Mouse (Mus musculus): ENCODE results near the gene Tnpo1. TPM values are rescaled to one million over a fixed set of nuclear protein-coding genes. Genes with fewer than 3 reads are reported as not detected.
A peak's percentile ranks its signal among the peaks of the same experiment; 100 is the strongest.

Gene Tnpo1
- polyA plus RNA-seq, 1 experiment from 2014 or later, result 62.6 TPM

DNA sequence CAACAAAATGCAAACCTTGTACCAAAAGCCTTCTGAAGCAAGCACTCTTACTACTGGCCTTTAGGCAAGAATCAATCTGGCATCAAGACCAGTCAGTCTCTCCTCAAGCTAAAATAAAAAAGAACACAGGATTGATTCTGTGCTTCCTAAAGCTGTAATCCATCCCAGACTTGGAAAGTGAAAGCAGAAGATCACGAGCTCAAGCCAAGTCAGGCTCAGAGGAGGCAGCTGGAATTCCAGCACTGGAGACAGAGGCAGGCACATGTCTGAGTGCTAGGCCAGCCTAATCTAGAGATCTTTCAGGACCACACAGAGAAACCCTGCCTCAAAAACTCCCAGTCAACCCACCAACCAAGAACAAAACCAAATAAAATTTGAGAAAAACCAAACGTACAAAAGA lies 45.8 kb downstream of the Tnpo1 start:
- Histone ChIP-seq H3K4me2 (no peak overlapping the region), H3K36me3 (ENCODE audit: poor library complexity, severe bottlenecking) (peaks cover 75% of the 10 kb centered on the region), H3K4me3 (no peak overlapping the region), H3K9ac (no peak overlapping the region), H3K9me3 (replicated peaks) (no peaks in the 10 kb centered on the region), H3K4me1 (no peaks in the 10 kb centered on the region), H3K27ac (no peak overlapping the region), H3K27me3 (no peaks in the 10 kb centered on the region)
- ATAC-seq, result no peak
- WGBS, result 77% methylated on average over 2 of the region's 2 CpGs

DNA sequence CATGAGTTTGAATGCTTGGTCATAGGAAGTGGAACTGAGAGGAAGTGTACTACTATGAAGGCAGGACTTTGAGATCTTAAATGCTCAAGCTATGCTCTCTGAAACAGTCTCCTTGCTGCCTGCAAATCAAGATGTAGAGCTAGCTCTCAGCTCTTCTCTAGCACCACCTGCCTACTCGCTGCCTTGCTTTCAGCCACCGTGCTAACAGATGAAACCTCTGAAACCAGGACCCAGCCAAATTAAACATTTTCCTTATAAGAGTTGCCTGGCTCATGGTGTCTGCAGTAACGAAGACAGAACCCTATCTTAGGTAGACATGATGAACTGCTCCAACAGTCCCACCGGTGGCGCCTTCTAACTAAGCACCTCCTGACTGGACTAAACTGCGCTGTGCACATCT lies 46.8 kb downstream of the Tnpo1 start:
- Histone ChIP-seq H3K27ac (no peak overlapping the region), H3K27me3 (no peaks in the 10 kb centered on the region), H3K4me3 (no peak overlapping the region), H3K36me3 (ENCODE audit: poor library complexity, severe bottlenecking) (peaks cover 75% of the 10 kb centered on the region), H3K4me2 (no peak overlapping the region), H3K9ac (no peak overlapping the region), H3K9me3 (replicated peaks) (no peaks in the 10 kb centered on the region), H3K4me1 (no peaks in the 10 kb centered on the region)
- no peak for ATAC-seq
- 97% methylated on average over 6 of the region's 6 CpGs for WGBS

DNA sequence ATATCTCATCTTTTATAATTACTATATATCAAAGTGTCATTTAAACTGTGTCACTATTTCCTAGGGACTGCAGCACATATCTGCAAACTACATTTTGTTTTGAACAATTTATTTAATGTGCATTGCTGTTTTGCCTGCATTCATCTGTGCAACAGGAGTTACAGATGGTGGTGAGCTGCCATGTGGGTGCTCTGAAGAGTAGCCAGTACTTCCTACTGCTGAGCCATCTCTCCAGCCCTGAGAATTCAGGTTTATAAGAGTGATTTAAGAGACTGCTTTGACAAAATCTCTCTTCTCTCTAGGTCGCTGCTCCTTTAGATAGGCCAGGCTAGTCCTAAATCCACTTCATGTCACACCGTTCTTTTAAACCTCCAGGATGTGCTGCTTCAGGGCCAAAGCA lies 49.0 kb downstream of the Tnpo1 start:
- WGBS, result 91% methylated on average over 2 of the region's 2 CpGs
- no peak overlapping the region for H3K4me2 ChIP-seq
- peaks cover 74% of the 10 kb centered on the region for H3K36me3 ChIP-seq (ENCODE audit: poor library complexity, severe bottlenecking)
- no peak overlapping the region for H3K9ac ChIP-seq
- H3K4me3 ChIP-seq, result no peak overlapping the region
- H3K27ac ChIP-seq, result no peak overlapping the region
- no peaks in the 10 kb centered on the region for H3K9me3 ChIP-seq (replicated peaks)
- H3K27me3 ChIP-seq, result no peaks in the 10 kb centered on the region
- no peaks in the 10 kb centered on the region for H3K4me1 ChIP-seq
- ATAC-seq, result no peak

DNA sequence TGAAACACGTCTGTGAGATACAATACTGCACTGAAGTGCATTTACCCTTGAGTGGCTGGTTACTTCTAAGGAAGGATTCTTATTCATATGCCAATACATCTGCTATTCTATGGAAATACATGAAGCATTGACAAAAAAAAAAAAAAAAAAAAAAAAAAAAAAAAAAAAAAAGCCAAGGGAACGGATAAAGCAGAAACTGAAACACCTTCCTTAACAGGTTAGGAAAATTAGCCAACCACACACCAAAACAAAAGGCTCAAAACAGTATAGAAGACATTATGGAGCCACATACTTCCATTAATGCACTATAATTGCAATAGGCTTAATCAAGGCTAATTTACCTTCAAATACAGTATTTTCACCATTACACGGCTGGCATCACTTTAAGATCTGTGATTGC lies 51.5 kb downstream of the Tnpo1 start:
- H3K36me3 ChIP-seq (ENCODE audit: poor library complexity, severe bottlenecking), result peaks cover 79% of the 10 kb centered on the region
- H3K9ac ChIP-seq, result no peak overlapping the region
- H3K4me3 ChIP-seq, result no peak overlapping the region
- H3K9me3 ChIP-seq (replicated peaks), result no peaks in the 10 kb centered on the region
- H3K27ac ChIP-seq, result no peak overlapping the region
- H3K27me3 ChIP-seq, result no peaks in the 10 kb centered on the region
- WGBS, result 79% methylated on average over 3 of the region's 3 CpGs
- H3K4me2 ChIP-seq, result no peak overlapping the region
- no peaks in the 10 kb centered on the region for H3K4me1 ChIP-seq
- ATAC-seq, result no peak

DNA sequence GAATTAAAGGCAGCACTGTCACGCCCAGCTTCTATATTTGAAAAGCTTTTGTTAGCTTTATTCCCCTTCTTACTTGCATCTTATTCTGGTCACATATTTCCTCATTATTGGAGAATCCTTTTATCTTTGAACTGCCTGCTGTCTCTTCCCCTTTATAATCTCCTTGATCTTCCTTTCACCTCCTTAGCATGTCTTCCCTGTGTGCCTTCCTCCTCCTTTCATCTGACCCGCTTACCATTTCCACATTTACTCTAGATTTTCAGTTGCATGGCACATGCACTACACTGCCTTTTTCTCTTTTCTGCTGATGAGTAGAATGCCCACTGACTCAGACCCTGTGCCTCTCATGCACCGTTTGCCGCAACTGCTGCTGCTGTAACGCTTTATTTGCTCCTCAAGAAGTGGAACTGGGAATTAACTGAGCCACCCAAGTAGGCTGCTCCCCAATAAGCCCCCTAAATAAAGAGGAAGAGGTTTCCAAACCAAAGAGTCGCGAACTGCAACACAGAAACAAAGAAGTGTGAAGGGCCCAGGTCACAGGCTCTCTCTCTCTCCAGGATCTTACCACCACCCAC lies 53.8 kb downstream of the Tnpo1 start:
- H3K27ac ChIP-seq, result peak overlapping the region; percentile 40; the same call in 1 of the 2 replicates
- H3K36me3 ChIP-seq (ENCODE audit: poor library complexity, severe bottlenecking), result peaks cover 84% of the 10 kb centered on the region
- H3K9ac ChIP-seq, result no peak overlapping the region
- no peak overlapping the region for H3K4me3 ChIP-seq
- no peaks in the 10 kb centered on the region for H3K4me1 ChIP-seq
- no peak overlapping the region for H3K4me2 ChIP-seq
- 50% methylated on average over 7 of the region's 7 CpGs for WGBS
- no peaks in the 10 kb centered on the region for H3K9me3 ChIP-seq (replicated peaks)
- H3K27me3 ChIP-seq, result no peaks in the 10 kb centered on the region
- no peak for ATAC-seq

DNA sequence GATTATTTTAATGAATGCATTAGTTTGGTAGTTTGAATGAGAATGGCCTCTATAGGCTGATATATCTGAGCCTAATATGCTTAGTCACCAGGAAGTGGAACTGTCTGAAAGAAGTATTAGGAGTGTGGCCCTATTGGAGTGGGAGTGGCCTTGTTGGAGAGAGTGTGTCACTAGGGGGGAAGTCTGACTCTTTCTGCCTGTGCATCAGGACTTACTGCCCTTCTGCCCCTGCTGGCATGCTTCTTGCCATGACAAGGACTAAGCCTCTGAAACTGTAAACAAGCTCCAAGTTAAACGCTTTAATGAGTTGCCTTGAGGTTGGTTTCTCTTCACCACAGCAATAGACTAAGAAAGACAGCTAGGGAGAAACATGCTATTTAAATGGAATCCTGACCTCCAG lies 54.9 kb downstream of the Tnpo1 start:
- Histone ChIP-seq H3K4me1 (no peaks in the 10 kb centered on the region), H3K27ac (no peak overlapping the region), H3K36me3 (ENCODE audit: poor library complexity, severe bottlenecking) (peaks cover 90% of the 10 kb centered on the region), H3K9me3 (replicated peaks) (no peaks in the 10 kb centered on the region), H3K4me2 (no peak overlapping the region), H3K9ac (no peak overlapping the region), H3K27me3 (no peaks in the 10 kb centered on the region), H3K4me3 (no peak overlapping the region)
- 68% methylated on average over 1 of the region's 1 CpGs for WGBS
- no peak for ATAC-seq

DNA sequence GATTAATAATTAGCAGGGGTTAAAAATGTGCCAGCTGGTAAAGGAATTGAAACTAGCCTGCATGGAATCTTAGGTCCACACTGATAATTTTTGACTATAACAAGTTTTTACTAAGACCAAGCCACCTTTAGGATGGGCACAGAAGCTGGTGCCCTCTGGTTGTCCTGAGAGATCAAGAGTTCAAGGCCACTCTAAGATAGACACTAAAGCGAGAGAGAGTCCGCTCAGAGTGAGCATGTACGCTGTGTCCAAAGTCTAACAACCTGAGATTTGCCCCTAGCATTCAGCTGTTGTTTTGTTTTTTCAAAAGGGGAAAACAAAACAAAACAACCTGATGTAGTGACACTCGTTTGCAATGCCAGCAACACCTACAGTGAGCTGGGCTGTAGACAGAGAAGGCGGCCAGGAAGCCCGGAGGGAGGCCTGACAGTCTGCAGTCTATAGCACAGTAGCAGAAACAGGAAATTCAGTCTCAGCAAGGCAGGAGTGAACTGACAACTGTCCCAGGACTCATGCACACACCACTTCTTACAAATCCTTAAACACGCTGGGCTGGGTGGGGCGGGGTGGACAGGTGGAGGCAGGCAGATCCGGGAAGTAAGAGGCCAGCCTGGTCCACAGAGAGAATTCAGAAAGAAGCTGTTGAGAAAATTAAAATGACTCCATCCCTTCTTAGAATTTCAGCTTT lies 57.8 kb downstream of the Tnpo1 start:
- Histone ChIP-seq H3K4me1 (no peaks in the 10 kb centered on the region), H3K27me3 (no peaks in the 10 kb centered on the region), H3K27ac (no peak overlapping the region), H3K9ac (no peak overlapping the region), H3K9me3 (replicated peaks) (no peaks in the 10 kb centered on the region), H3K36me3 (ENCODE audit: poor library complexity, severe bottlenecking) (peaks cover 93% of the 10 kb centered on the region), H3K4me2 (no peak overlapping the region), H3K4me3 (no peak overlapping the region)
- ATAC-seq, result no peak
- 91% methylated on average over 9 of the region's 9 CpGs for WGBS

DNA sequence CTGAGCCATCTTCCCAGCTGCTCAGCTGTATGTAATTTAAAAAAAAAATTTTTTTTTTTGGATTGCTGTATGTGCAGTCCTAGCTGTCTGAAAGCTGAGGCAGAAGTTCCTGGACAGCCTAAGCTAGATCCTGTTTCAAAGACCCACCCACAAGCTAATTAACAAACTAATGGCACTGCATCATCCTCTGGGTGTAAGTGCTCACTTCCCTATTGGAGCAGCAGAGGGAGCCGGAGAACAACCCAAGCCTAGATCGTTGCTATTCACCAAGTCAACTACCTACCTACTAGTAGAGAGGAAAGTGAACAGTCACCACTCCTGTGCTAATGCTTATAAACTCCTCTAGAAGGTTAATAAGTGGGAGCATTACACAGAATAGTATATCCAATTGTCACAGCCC lies 58.4 kb downstream of the Tnpo1 start:
- ATAC-seq, result peak; percentile 71
- 57% methylated on average over 2 of the region's 2 CpGs for WGBS

DNA sequence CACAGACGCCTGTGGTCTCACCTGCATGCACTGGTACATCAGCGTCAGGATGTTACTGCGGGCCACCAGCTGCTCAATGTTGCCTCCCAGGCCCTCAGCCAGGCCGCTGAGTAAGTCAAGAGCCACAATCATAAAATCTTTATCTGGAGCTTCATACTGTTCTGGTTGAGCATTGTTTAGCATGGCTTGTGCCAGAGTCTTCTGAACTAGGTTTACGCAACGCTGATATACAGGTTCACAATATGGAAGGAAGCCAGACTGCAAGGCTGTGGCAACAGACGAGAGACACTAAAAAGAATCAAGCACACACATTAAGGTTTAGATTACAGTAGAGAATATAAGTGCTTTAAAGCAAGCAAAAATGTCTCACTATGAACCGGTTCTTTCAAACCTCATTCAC lies 70.9 kb downstream of the Tnpo1 start:
- Histone ChIP-seq H3K9ac (no peak overlapping the region), H3K4me2 (no peak overlapping the region), H3K4me3 (no peak overlapping the region), H3K36me3 (ENCODE audit: poor library complexity, severe bottlenecking) (peaks cover 75% of the 10 kb centered on the region), H3K9me3 (replicated peaks) (no peaks in the 10 kb centered on the region), H3K27ac (no peak overlapping the region), H3K4me1 (no peaks in the 10 kb centered on the region), H3K27me3 (no peaks in the 10 kb centered on the region)
- ATAC-seq, result no peak
- 91% methylated on average over 8 of the region's 8 CpGs for WGBS

More for the DNA sequence above, 58.4 kb downstream of the Tnpo1 start:
- Histone ChIP-seq H3K4me2 (no peak overlapping the region), H3K27me3 (no peaks in the 10 kb centered on the region), H3K9me3 (replicated peaks) (no peaks in the 10 kb centered on the region), H3K4me1 (no peaks in the 10 kb centered on the region), H3K4me3 (no peak overlapping the region), H3K9ac (no peak overlapping the region), H3K36me3 (ENCODE audit: poor library complexity, severe bottlenecking) (peaks cover 93% of the 10 kb centered on the region), H3K27ac (no peak overlapping the region)

DNA sequence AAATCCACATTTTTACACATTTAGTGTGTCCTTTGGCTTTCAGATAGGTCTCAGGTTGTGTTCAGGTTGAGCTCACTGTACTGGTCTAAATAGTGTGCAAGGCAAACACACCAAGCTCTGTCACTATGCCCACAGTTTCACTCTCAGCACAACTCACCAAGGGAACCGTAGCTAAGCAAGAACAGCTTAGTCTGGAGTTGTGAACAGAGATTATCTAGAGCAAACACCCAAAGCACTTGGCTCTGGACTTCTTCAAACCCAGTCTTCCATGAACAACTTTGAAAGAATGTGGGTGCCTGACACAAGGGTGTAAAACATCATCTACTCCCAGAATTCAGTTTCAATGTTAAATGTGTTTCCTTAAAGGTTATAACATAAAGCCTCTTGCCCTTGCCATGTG lies 80.4 kb downstream of the Tnpo1 start:
- H3K36me3 ChIP-seq (ENCODE audit: poor library complexity, severe bottlenecking), result peaks cover 54% of the 10 kb centered on the region
- no peak overlapping the region for H3K9ac ChIP-seq
- ATAC-seq, result no peak
- no peak overlapping the region for H3K4me2 ChIP-seq
- 86% methylated on average over 1 of the region's 1 CpGs for WGBS
- H3K27ac ChIP-seq, result no peak overlapping the region
- no peaks in the 10 kb centered on the region for H3K27me3 ChIP-seq
- H3K4me3 ChIP-seq, result no peak overlapping the region
- no peaks in the 10 kb centered on the region for H3K9me3 ChIP-seq (replicated peaks)
- no peaks in the 10 kb centered on the region for H3K4me1 ChIP-seq

DNA sequence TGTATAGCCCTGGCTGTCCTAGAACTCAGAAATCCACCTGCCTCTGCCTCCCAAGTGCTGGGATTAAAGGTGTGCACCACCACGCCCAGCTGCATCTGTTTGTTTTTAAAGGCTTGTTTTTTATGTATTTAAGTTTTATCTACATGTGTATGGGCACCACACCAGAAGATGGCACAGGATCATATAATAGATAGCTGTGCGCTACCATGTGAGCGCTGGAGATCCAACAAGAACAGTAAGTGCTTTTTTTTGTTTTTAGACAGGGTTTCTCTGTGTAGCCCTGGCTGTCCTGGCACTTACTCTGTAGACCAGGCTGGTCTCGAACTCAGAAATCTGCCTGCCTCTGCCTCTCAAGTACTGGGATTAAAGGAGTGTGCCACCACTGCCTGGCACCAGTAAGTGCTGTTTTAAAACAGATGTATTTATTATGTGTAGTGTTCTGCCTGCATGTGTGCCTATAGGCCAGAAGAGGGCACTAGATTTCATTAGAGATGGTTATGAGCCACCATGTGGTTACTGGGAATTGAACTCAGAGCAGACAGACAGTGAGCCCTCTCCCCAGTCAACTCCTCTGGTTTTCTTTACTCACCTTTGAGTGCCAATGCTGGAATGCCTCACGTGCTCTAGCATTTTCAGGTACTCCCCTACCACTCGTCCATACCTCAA lies 89.6 kb downstream of the Tnpo1 start:
- H3K4me2 ChIP-seq, result no peak overlapping the region
- H3K27me3 ChIP-seq, result no peaks in the 10 kb centered on the region
- ATAC-seq, result no peak
- H3K9me3 ChIP-seq (replicated peaks), result no peaks in the 10 kb centered on the region
- no peaks in the 10 kb centered on the region for H3K4me1 ChIP-seq
- H3K36me3 ChIP-seq (ENCODE audit: poor library complexity, severe bottlenecking), result peaks cover 36% of the 10 kb centered on the region
- H3K9ac ChIP-seq, result no peak overlapping the region
- H3K4me3 ChIP-seq, result no peak overlapping the region
- no peak overlapping the region for H3K27ac ChIP-seq
- 87% methylated on average over 6 of the region's 6 CpGs for whole genome bisulfite sequencing

DNA sequence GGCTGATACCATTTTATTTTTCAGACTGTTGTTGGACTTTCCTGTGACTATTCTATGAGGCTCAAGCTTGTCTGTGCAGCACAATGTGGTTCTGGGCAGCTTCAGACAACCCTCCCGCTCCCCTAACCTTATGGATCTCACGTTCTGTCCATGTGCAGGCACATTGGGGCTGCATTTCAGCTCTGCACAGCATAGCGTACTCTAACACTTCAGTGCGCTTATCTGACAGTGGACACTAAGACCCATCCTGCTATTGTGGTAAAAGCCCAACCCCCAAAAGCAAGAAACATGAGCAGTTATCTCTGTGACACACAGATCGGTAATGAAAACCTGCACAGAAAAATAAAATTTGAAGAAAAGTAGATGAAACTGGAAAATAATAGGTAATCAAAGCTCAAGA lies 90.4 kb downstream of the Tnpo1 start:
- H3K4me3 ChIP-seq, result no peak overlapping the region
- H3K9me3 ChIP-seq (replicated peaks), result no peaks in the 10 kb centered on the region
- H3K4me2 ChIP-seq, result no peak overlapping the region
- peaks cover 30% of the 10 kb centered on the region for H3K36me3 ChIP-seq (ENCODE audit: poor library complexity, severe bottlenecking)
- ATAC-seq, result peak; percentile 34; the same call in 1 of the 2 replicates
- no peak overlapping the region for H3K9ac ChIP-seq
- no peaks in the 10 kb centered on the region for H3K4me1 ChIP-seq
- WGBS, result 90% methylated on average over 5 of the region's 5 CpGs
- no peak overlapping the region for H3K27ac ChIP-seq
- H3K27me3 ChIP-seq, result no peaks in the 10 kb centered on the region
